Mouse (Mus musculus) mesoderm, embryonic 11.5 days (tissue): Measurements from ENCODE around the gene Chchd4.

ENCODE experiments used
- DNase-seq: peaks from one replicate; pipeline ENCODE4 v3.0.0-alpha.2; 2012; ENCODE audit warnings: low read depth, low spot score

The Chchd4 gene

GRCm38 (mm10) chr6:91472868-91473804 lies at the start of gene Chchd4, which contains the start of gene Tmem43:
Gene Chchd4, minus strand, starts transcription at chr6:91473546.
Gene Tmem43, plus strand, starts transcription at chr6:91473703.
- peak; percentile 100 for DNase-seq

- DNase-seq = no peak
Measured at GRCm38 (mm10) chr6:91522816-91523215, 49.5 kb upstream of the Chchd4 start.

GRCm38 (mm10) chr6:91518454-91519020 lies 45.2 kb upstream of the Chchd4 start:
- no peak for DNase-seq

DNA sequence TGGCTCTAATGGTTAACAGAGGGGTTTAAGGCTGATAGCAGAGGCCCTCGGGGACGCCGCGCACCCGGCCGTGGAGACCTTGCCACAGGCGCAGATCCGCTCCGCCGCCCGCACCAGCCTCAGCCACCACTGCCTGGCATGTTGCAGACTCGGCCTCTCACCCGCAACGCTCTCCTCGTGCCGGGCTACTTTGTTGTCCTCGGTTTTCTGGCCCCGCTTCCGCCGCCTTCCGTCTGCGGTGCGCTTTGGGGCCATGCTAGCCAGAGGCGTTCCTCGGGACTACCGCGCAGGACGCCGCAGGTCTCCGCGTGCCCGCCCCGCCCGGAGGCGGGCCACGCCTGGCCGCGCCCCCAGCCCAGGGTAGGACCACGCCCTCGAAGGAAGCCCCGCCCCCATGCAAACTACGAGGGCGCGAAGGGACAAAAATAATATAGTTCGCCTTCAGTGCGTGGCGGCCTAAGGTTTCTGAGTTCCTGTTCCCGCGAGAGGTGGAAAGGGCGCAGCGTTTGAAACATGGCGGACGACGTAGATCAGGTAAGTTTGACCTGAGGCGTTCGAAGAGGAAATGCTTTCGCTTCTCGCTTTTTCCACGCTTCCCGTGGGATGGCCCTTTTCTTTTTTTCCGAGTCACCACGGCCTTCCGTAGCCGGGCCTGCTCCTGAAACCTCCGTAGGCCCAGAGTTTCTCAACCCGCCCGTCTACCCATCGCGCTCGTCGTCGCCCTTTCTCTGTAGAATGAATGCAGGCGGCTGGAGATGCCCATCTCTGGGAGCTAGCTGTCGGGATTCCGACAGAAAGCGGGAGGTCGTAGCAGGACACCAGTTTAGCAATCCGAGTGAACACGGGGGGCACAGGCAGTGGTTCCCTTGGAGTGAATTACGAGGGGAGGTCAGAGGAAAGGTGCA lies 42.5 kb upstream of the Chchd4 start, which contains the start of the genes Xpc and Lsm3:
Gene Xpc, minus strand, starts transcription at position 344 of the 905 bp plus-strand sequence.
Gene Lsm3, plus strand, starts transcription at position 384 of the 905 bp plus-strand sequence.
- peak; percentile 98 for DNase-seq

DNA sequence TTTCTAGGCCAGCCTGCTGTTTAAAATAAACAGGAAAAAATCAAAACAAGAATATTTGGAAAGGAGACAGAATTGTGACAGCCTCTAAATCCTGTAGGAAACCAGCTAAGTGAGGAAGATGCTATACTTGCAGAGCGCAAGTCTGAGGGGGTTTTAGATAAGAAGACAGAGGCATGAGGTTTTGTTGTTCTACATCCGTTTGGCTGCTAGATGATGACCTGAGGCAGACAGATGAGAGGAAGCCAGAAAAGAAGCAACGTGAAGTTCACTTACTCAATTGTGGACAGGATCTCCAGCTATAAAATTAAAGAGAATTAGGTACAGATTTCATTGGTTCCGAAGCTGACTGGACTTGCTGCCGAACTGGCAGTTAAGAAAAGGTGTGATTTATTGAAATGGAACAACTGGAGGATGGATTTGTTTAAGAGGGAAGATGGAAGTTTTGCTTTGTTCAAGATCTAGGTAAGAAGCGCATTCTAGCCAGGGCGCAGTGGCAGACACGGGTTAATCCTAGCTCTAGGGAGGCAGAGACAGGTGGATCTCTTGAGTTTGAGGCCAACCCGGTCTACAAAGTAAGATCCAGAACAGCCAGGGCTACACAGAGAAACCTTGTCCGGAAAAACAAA lies 41.5 kb upstream of the Chchd4 start:
- no peak for DNase-seq

DNA sequence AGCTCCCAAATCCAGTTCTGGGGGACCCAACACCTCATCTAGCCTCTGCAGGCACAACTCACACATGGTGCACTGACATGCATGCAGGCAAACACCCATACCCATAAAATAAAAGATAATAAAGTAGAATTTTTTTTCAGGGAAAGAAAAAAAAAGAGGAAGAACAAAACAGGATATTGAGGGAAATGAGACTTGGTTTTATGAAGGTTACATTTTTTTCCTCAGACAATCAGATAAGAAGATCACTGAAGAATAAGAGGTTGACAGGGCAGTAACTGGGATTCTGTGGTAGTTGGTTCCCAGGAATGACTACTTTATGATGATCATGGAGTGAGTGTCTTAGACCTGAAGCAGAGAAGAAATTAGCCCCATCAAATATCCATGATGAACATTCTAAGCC lies 40.8 kb upstream of the Chchd4 start:
- no peak for DNase-seq

GRCm38 (mm10) chr6:91510211-91510610 lies 36.9 kb upstream of the Chchd4 start:
- DNase-seq = no peak

DNA sequence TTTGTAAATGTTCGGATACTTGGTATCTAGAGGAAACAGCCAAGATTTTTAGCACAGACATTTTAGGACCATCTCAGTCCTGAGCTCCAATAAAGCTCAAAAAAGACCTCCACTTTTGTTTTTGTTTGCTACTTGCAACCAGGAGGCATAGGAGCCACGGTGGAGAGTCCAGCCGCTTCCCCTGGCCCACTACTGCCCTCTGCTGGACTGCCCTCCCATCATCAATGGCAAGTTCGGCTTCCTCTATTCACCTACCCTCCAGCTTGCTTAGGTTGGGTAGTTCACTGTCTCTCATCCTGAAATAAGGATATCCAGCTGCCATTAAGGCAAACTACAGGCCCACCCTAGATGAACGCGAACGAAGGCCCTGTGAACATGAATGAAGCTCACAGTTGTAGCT lies 36.0 kb upstream of the Chchd4 start:
- peak; percentile 65 for DNase-seq

DNA sequence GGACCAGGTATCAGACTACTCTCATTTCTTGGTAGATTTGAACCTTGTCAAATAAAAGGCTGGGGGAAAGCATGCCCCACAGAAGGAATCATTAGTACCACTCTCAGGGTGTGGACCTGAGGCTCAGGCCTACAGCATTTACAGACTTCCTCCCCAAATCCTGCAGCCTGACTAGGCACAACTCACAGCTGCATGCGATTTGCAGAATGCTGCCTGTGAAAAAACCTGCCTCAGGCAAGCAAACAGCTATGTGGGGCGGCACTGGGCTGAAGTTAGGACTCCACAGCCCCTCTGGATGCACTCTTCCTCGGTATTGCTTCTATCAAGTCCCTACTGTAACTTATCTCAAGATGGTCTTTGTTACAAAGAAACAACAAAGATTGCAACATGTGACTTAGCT lies 34.7 kb upstream of the Chchd4 start:
- DNase-seq = no peak

- DNase-seq = no peak
Measured at GRCm38 (mm10) chr6:91506036-91506435, 32.7 kb upstream of the Chchd4 start.

DNA sequence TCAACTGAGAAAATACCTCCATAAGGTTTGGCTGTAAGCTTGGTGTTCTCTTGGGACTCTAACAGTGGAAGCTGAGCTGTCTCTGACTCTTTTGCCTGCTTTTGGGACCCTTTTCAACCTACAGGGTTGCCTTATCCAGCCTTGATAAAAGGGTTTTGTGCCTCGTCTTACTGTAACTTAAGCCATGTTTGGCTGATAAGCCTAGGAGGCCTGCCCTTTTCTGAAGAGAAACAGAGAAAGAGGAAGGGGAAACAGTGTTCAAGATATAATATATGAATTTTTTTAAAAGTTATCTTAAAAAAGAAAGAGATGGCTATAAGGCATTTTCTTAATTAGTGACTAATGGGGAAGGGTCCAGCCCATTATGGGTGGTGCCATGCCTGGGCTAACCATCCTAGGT lies 30.0 kb upstream of the Chchd4 start:
- DNase-seq = no peak

- no peak for DNase-seq
Measured at GRCm38 (mm10) chr6:91494526-91494925, 21.2 kb upstream of the Chchd4 start.

DNA sequence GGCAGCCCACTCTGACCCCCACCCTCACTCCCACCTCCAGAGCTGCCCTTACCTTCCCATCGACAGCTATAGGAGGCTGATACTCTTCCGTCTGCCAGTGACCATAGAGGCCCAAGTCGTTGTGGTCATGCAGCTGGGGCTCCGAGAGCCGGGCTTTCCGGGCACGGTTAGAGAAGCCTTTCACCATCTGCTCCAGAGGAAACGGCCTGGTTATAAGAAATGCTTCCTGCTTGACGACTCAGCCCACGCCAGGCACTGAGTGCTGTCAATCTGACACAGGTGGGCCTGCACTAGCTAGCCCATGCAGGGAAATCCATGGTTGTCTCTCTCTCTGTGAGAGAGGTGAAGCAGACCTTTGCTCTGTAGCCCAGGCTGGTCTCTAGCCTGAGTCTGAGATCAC lies 19.7 kb upstream of the Chchd4 start:
- no peak for DNase-seq

DNA sequence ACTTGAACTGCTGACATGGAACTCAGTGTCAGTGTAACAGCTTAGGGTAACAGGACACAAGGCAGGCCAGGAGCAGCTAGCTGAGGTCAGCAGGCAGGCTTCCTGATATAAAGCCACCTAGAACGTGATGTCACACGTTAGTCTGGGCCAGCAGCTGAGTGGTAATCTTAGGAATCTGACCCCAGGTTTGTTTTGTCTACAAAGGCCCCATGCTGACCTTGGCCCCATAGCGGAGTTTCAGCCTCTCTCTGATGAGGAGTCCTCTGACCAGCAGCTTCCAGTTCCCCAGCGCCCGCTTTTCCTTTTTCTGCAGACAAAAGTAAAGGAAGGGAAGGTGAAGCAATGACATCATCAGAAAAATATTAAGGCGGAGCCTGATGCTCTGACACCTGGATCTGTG lies 17.7 kb upstream of the Chchd4 start:
- DNase-seq = no peak

GRCm38 (mm10) chr6:91489872-91490271 lies 16.5 kb upstream of the Chchd4 start:
- no peak for DNase-seq

GRCm38 (mm10) chr6:91488496-91489212 lies 15.3 kb upstream of the Chchd4 start:
- DNase-seq = no peak

- no peak for DNase-seq
Measured at GRCm38 (mm10) chr6:91486736-91487453, 13.5 kb upstream of the Chchd4 start.

DNA sequence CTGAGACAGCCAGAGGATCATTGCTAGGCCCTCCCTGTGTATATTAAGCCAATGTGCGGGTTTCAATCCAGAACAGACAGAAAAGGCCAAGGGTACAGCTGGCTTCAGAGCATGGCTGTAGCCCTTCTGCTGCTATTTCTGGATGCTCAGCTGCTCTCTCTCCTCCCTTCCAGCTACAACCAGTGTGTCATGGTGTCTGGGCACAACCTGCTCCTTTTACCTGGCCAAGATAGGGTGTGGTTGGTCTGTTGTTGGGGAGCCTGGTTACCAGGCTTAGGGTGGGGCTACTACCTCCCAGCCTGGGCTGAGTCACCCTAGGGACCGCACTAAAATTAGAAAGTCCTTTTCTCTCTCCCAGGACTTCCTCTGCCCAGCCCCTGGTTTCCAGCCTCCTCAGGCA lies 10.0 kb upstream of the Chchd4 start:
- no peak for DNase-seq

GRCm38 (mm10) chr6:91476541-91476940 lies 3.2 kb upstream of the Chchd4 start:
- DNase-seq = no peak
